Mouse (Mus musculus) pancreas, adult 10 weeks (tissue): ENCODE measurements around the gene G6pc3. TPM values are rescaled to one million over a fixed set of nuclear protein-coding genes. Genes with fewer than 3 reads are reported as not detected.

Source experiments
- polyA plus RNA-seq: library from polyadenylated mRNA; stranded (reverse); fragments of 350-450 nt; fragmentation: Illumina TruSeq; extraction: RNeasy Lipid Tissue Mini Kit (QIAGEN cat#74804); gene quantifications from one replicate; pipeline ENCODE4 v1.2.3, GENCODE M21; 2015; ENCODE audit warnings: low read depth, low replicate concordance; ENCODE audit not compliant: insufficient read depth

Gene G6pc3
- polyA plus RNA-seq: 15.2 TPM

DNA sequence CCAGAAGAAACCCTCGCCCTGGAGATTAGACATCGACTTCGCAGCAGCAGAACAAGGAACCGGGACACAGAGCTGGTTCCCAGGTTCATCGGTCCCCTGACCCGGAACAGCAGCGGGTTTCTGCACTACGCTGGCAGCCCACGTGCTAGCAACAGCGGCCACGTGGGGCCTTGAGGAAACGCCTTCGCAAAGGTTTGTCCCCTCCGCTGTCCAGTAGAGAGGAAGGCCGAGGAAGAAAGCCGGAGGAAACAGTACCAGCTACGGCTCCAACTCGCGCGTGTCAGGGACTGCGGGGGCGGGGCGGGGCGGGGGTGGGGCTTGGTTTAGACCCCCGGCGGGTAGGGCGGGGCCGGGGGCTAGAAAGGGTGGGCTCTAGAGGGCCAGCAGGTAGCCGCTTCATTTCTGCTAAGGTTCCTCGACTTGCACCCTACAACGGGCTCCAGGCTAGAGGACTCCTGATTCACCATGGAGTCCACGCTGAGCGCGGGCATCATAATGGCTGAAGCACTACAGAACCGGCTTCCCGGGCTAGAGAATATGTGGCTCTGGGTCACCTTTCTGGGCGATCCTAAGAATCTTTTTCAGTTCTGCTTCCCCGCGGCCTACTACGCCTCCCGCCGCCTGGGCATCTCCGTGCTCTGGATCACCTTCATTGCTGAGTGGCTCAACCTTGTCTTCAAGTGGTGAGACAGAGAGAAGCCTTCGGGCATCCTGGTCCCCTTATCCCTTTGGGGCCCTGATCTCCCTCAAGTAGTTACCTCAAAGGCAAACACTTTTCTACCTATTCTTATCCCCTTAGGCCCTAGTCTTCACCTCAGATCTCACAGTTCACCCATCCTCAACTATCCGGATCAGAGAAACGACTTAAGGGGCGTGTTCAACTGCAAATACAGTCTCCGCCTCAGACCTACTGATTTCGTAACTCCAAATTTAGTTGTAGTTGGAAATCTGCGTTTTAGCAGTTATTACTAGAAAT, at the start of gene G6pc3:
TSS of gene G6pc3 (plus strand) at position 160 of the 976 bp plus-strand sequence.

DNA sequence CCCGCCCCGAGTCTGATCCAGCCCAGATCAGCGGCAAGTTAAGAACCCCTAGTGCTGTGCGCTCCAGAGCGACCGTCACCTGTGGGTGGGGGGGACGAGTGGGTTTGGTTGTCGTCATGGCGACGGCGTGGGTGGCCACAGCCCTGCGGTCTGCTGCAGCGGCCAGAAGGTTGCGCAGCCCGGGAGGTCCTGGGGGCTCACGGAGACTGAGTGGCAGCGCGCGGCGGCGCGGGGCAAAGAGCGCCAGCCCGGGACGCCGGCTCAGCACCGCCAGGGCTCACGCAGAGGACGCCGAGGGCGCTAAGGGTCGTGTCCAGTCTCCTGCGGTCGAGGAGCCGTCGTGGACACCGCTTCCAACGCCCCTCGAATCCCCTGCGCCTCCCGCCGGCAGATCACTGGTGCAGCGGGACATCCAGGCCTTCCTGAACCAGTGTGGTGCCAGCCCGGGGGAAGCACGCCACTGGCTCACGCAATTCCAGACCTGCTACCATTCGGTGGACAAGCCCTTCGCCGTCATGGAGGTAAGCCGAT, 43.9 kb upstream of the G6pc3 start, which contains the start of gene Nags:
TSS of gene Nags (plus strand) at position 43 of the 531 bp plus-strand sequence.

GRCm38 (mm10) chr11:102156039-102156785, 33.2 kb upstream of the G6pc3 start, which contains the start of gene Tmem101:
Tmem101 (minus strand) TSS chr11:102156404.

GRCm38 (mm10) chr11:102184646-102185495, 4.5 kb upstream of the G6pc3 start, which contains the start of gene Lsm12:
Lsm12 (minus strand) TSS chr11:102185296.

GRCm38 (mm10) chr11:102230006-102230741, 40.8 kb downstream of the G6pc3 start, which contains the start of gene Hdac5:
Hdac5 (minus strand) TSS chr11:102230166.

Other genes starting within 250 kb of the G6pc3 start
- not detected for gene Sost, start 222.6 kb upstream of the G6pc3 start, polyA plus RNA-seq
- not detected for gene Cfap97d1, start 205.3 kb upstream of the G6pc3 start, polyA plus RNA-seq
- 14.7 TPM for gene Dusp3, start 202.6 kb upstream of the G6pc3 start, polyA plus RNA-seq
- gene Mpp3, start 161.2 kb upstream of the G6pc3 start, polyA plus RNA-seq: 1.8 TPM
- gene Cd300lg, start 148.1 kb upstream of the G6pc3 start, polyA plus RNA-seq: 30.6 TPM
- gene Mpp2, start 101.1 kb upstream of the G6pc3 start, polyA plus RNA-seq: 3.7 TPM
- 164 TPM for gene Ppy, start 88.3 kb upstream of the G6pc3 start, polyA plus RNA-seq
- 196 TPM for gene Pyy, start 81.8 kb upstream of the G6pc3 start, polyA plus RNA-seq
- gene Nags, start 44.1 kb upstream of the G6pc3 start, polyA plus RNA-seq: 0.54 TPM
- gene Tmem101, start 33.2 kb upstream of the G6pc3 start, polyA plus RNA-seq: 4.6 TPM
- 7.2 TPM for gene Lsm12, start 4.3 kb upstream of the G6pc3 start, polyA plus RNA-seq
- gene Hdac5, start 40.5 kb downstream of the G6pc3 start, polyA plus RNA-seq: 28.4 TPM
- gene BC030867, start 59.3 kb downstream of the G6pc3 start, polyA plus RNA-seq: not detected
- 1.0 TPM for gene Asb16, start 79.1 kb downstream of the G6pc3 start, polyA plus RNA-seq
- 12.1 TPM for gene Tmub2, start 95.3 kb downstream of the G6pc3 start, polyA plus RNA-seq
- gene Atxn7l3, start 107.0 kb downstream of the G6pc3 start, polyA plus RNA-seq: 8.1 TPM
- 18.2 TPM for gene Ubtf, start 130.1 kb downstream of the G6pc3 start, polyA plus RNA-seq
- gene Slc4a1, start 176.6 kb downstream of the G6pc3 start, polyA plus RNA-seq: not detected
- 8.0 TPM for gene Rundc3a, start 203.8 kb downstream of the G6pc3 start, polyA plus RNA-seq
- 90.0 TPM for gene Slc25a39, start 218.3 kb downstream of the G6pc3 start, polyA plus RNA-seq
- 64.6 TPM for gene Grn, start 240.7 kb downstream of the G6pc3 start, polyA plus RNA-seq